Mouse (Mus musculus) lung, embryonic 14.5 days (tissue): ENCODE measurements around the gene Fbl. TPM values are rescaled to one million over a fixed set of nuclear protein-coding genes. Genes with fewer than 3 reads are reported as not detected.
"Not testable (repeated sequence)": the region's sequence is repeated elsewhere in the genome, so short reads cannot be mapped to it uniquely, and the experiment has no call there.

ENCODE experiments used
- ATAC-seq: fragments of 200-750 bp; cut with Nextera tagmentation; 2 replicates; pipeline ENCODE4 v1.8.0; 2017; ENCODE audit warnings: mild to moderate bottlenecking, moderate TSS enrichment, moderate library complexity; ENCODE audit not compliant: insufficient read depth
- DNase-seq: peaks from one replicate; pipeline ENCODE4 v3.0.0-alpha.2; 2015
- H3K27ac ChIP-seq: fragments of 300-500 bp; sonication (generic); 2 replicates; pipeline ENCODE4 v1.5.1; 2014; ENCODE audit warnings: low read depth, mild to moderate bottlenecking, moderate library complexity
- H3K27me3 ChIP-seq: fragments of 300-500 bp; sonication (generic); 2 replicates; pipeline ENCODE4 v1.6.1; 2014; ENCODE audit warnings: low read length, control low read depth; ENCODE audit not compliant: insufficient read depth
- H3K36me3 ChIP-seq: fragments of 300-500 bp; sonication (generic); 2 replicates; pipeline ENCODE4 v1.6.1; 2014; ENCODE audit warnings: control low read depth; ENCODE audit not compliant: insufficient read depth
- H3K4me1 ChIP-seq: fragments of 300-500 bp; sonication (generic); 2 replicates; pipeline ENCODE4 v1.6.1; 2014; ENCODE audit warnings: antibody characterized with exemption, control low read depth; ENCODE audit not compliant: insufficient read depth
- H3K4me2 ChIP-seq: fragments of 300-500 bp; sonication (generic); 2 replicates; pipeline ENCODE4 v1.6.1; 2014; ENCODE audit warnings: mild to moderate bottlenecking
- H3K4me3 ChIP-seq: fragments of 300-500 bp; sonication (generic); 2 replicates; pipeline ENCODE4 v1.5.1; 2014; ENCODE audit warnings: low read depth, low read length
- H3K9ac ChIP-seq: fragments of 300-500 bp; sonication (generic); 2 replicates; pipeline ENCODE4 v1.6.1; 2014
- H3K9me3 ChIP-seq: fragments of 300-500 bp; sonication (generic); 2 replicates; pipeline ENCODE4 v1.6.1; 2016; ENCODE audit warnings: low read depth, low read length, control low read depth
- CTCF ChIP-seq: IDR thresholded peaks from 2 replicates; pipeline ENCODE4 v1.5.1; 2016; ENCODE audit warnings: antibody characterized with exemption, low read depth
- WGBS: fragments of 180-500 bp; shearing (Covaris S2); extraction: QIAGEN DNeasy Blood & Tissue Kit; methylation state at CpG from one replicate; pipeline ENCODE4 v1.1.7; 2014; 5-methylcytosine and 5-hydroxymethylcytosine counted together
- polyA plus RNA-seq: library from polyadenylated mRNA; unstranded; fragments of >200 nt; fragmentation: Nextera tagmentation; extraction: Ambion mirVana; gene quantifications from 2 replicates; pipeline ENCODE4 v1.2.1, GENCODE M21; 2014

Fbl gene
- polyA plus RNA-seq, 1 experiment from 2014 or later: 50.9 TPM

GRCm38 (mm10) chr7:28208988-28209508, 39.5 kb downstream of the Fbl start:
- Histone ChIP-seq H3K4me1 (no peaks in the 10 kb centered on the region), H3K27me3 (no peaks in the 10 kb centered on the region), H3K4me2 (peak overlapping the region; percentile 61), H3K27ac (peak overlapping the region; percentile 31; the same call in 1 of the 2 replicates), H3K36me3 (no peaks in the 10 kb centered on the region), H3K9ac (peak overlapping the region; percentile 48; the same call in 1 of the 2 replicates), H3K9me3 (no peaks in the 10 kb centered on the region), H3K4me3 (peak overlapping the region; percentile 31)
- ATAC-seq (peak; percentile 73; the same call in 1 of the 2 replicates), DNase-seq (peak; percentile 90)
- WGBS: 39% methylated on average over 19 of the region's 19 CpGs
- no peak for TF ChIP-seq CTCF

GRCm38 (mm10) chr7:28210731-28211130, 41.2 kb downstream of the Fbl start:
- Histone ChIP-seq H3K4me3 (no peak overlapping the region), H3K27ac (no peak overlapping the region), H3K36me3 (no peaks in the 10 kb centered on the region), H3K4me2 (no peak overlapping the region), H3K9me3 (no peaks in the 10 kb centered on the region), H3K9ac (no peak overlapping the region), H3K27me3 (no peaks in the 10 kb centered on the region), H3K4me1 (no peaks in the 10 kb centered on the region)
- WGBS: 47% methylated on average over 5 of the region's 5 CpGs
- no peak for ATAC-seq
- no peak for DNase-seq
- TF ChIP-seq CTCF: 0 out of 2 replicates have a peak, but pooled peaks have one; percentile 5

GRCm38 (mm10) chr7:28214142-28214541, 44.6 kb downstream of the Fbl start:
- Histone ChIP-seq H3K9ac (no peak overlapping the region), H3K27ac (no peak overlapping the region), H3K4me3 (no peak overlapping the region), H3K36me3 (no peaks in the 10 kb centered on the region), H3K9me3 (no peaks in the 10 kb centered on the region), H3K27me3 (no peaks in the 10 kb centered on the region), H3K4me1 (no peaks in the 10 kb centered on the region), H3K4me2 (no peak overlapping the region)
- no peak for ATAC-seq
- WGBS: 27% methylated on average over 10 of the region's 10 CpGs
- DNase-seq: peak; percentile 49
- TF ChIP-seq CTCF: peak; percentile 71

- H3K4me2 ChIP-seq, H3K27me3 ChIP-seq, ATAC-seq, H3K36me3 ChIP-seq, H3K27ac ChIP-seq, H3K4me3 ChIP-seq, H3K9me3 ChIP-seq, H3K4me1 ChIP-seq, DNase-seq, H3K9ac ChIP-seq: not testable (repeated sequence)
- WGBS: 78% methylated on average over 2 of the region's 2 CpGs
Measured at GRCm38 (mm10) chr7:28215950-28216349, 46.4 kb downstream of the Fbl start.

- not testable (repeated sequence) for H3K9ac ChIP-seq, ATAC-seq, H3K9me3 ChIP-seq, H3K4me3 ChIP-seq, DNase-seq, H3K27me3 ChIP-seq, H3K4me2 ChIP-seq, H3K27ac ChIP-seq, H3K4me1 ChIP-seq, H3K36me3 ChIP-seq
- WGBS: 90% methylated on average over 8 of the region's 13 CpGs
Measured at GRCm38 (mm10) chr7:28217811-28218210, 48.3 kb downstream of the Fbl start.

GRCm38 (mm10) chr7:28218951-28219740, 49.6 kb downstream of the Fbl start:
- H3K27me3 ChIP-seq, ATAC-seq, H3K9me3 ChIP-seq, H3K9ac ChIP-seq, H3K4me1 ChIP-seq, H3K4me3 ChIP-seq, H3K4me2 ChIP-seq, H3K36me3 ChIP-seq, H3K27ac ChIP-seq: not testable (repeated sequence)
- WGBS: 85% methylated on average over 20 of the region's 20 CpGs
- DNase-seq: peak; percentile 25

- H3K27me3 ChIP-seq, H3K4me3 ChIP-seq, DNase-seq, H3K36me3 ChIP-seq, H3K9ac ChIP-seq, H3K27ac ChIP-seq, ATAC-seq, H3K9me3 ChIP-seq, H3K4me2 ChIP-seq, H3K4me1 ChIP-seq: not testable (repeated sequence)
- WGBS: 81% methylated on average over 4 of the region's 4 CpGs
Measured at GRCm38 (mm10) chr7:28226836-28227235, 57.3 kb downstream of the Fbl start.

GRCm38 (mm10) chr7:28227421-28227820, 57.9 kb downstream of the Fbl start:
- not testable (repeated sequence) for H3K36me3 ChIP-seq, H3K27ac ChIP-seq, DNase-seq, H3K9ac ChIP-seq, H3K4me2 ChIP-seq, H3K27me3 ChIP-seq, H3K4me3 ChIP-seq, H3K9me3 ChIP-seq, H3K4me1 ChIP-seq, ATAC-seq
- WGBS: 85% methylated on average over 4 of the region's 4 CpGs
